Mouse (Mus musculus) intestine, postnatal 0 days (tissue): ENCODE data around the gene Zfyve27. TPM values are rescaled to one million over a fixed set of nuclear protein-coding genes. Genes with fewer than 3 reads are reported as not detected.

Experiments used
- ATAC-seq: fragments of 200-750 bp; cut with Nextera tagmentation; 2 replicates; pipeline ENCODE4 v1.8.0; 2017; ENCODE audit warnings: mild to moderate bottlenecking, moderate TSS enrichment, moderate library complexity
- H3K27ac ChIP-seq: fragments of 300-500 bp; sonication (generic); 2 replicates; pipeline ENCODE4 v1.5.1; 2014; ENCODE audit warnings: mild to moderate bottlenecking, low read depth, low read length, moderate library complexity
- H3K27me3 ChIP-seq: fragments of 300-500 bp; sonication (generic); replicated peaks from 2 replicates; pipeline ENCODE4 v1.6.1; 2014; ENCODE audit warnings: low read length, mixed read lengths; ENCODE audit not compliant: control insufficient read depth, insufficient read depth
- H3K36me3 ChIP-seq: fragments of 300-500 bp; sonication (generic); 2 replicates; pipeline ENCODE4 v1.6.1; 2014; ENCODE audit warnings: mild to moderate bottlenecking, moderate library complexity; ENCODE audit not compliant: control insufficient read depth, insufficient read depth
- H3K4me1 ChIP-seq: fragments of 300-500 bp; sonication (generic); replicated peaks from 2 replicates; pipeline ENCODE4 v1.6.1; 2014; ENCODE audit warnings: antibody characterized with exemption, low read length, mixed read lengths; ENCODE audit not compliant: control insufficient read depth, insufficient read depth
- H3K4me2 ChIP-seq: fragments of 300-500 bp; sonication (generic); replicated peaks from 2 replicates; pipeline ENCODE4 v1.6.1; 2014; ENCODE audit warnings: low read depth, mild to moderate bottlenecking, moderate library complexity
- H3K4me3 ChIP-seq: fragments of 300-500 bp; sonication (generic); 2 replicates; pipeline ENCODE4 v1.5.1; 2014; ENCODE audit warnings: low read depth, low read length
- H3K9ac ChIP-seq: fragments of 300-500 bp; sonication (generic); 2 replicates; pipeline ENCODE4 v1.6.1; 2014; ENCODE audit warnings: mild to moderate bottlenecking, low read depth, low read length
- H3K9me3 ChIP-seq: fragments of 300-500 bp; sonication (generic); 2 replicates; pipeline ENCODE4 v1.6.1; 2016; ENCODE audit warnings: mixed run types; ENCODE audit not compliant: control insufficient read depth
- CTCF ChIP-seq: sonication (generic); IDR thresholded peaks from 2 replicates; pipeline ENCODE4 v1.5.1; 2016; ENCODE audit warnings: low read depth, mild to moderate bottlenecking, control low read depth, antibody characterized with exemption, moderate library complexity
- WGBS: fragments of 180-500 bp; shearing (Covaris S2); extraction: QIAGEN DNeasy Blood & Tissue Kit; methylation state at CpG from one replicate; pipeline ENCODE4 v1.1.7; 2014; 5-methylcytosine and 5-hydroxymethylcytosine counted together
- polyA plus RNA-seq: library from polyadenylated mRNA; unstranded; fragments of >200 nt; fragmentation: Nextera tagmentation; extraction: Ambion mirVana; gene quantifications from 2 replicates; pipeline ENCODE4 v1.2.1, GENCODE M21; 2015

Zfyve27 gene
- polyA plus RNA-seq, 1 experiment from 2014 or later: 13.3 TPM

DNA sequence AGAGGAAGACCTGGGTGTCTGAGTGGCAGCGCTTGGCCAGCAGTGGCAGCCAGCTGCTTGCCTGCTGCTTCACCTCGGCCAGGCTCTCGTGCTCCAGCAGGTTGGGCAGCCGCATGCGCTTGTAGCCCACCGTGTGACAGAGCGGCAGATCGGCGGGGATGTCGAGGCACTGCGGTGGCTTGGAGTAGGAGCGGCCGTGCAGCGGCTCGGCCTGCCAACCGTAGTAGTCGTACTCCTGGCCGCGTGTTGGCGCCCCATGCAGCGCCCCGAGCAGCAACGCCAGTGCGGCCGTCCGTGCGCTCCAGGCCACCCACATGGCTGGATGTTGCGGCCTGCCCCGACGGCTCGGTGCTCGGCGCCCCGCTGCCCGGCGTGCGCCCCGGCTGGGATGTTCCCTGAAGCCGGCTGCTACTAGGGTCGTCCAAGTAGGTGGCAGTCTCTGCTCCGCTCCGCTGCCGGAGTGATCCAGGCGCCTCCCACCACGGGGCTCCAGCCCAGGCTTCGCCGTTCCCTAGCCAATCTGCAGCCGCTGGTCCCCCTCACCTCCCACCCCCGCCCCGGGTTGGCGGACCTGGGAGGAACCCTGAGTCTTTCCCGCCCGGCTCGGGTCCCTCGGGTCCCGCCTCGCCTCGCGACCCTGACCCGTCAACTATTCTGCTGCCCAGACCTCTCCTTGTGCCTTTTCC lies 38.1 kb downstream of the Zfyve27 start, which contains the start of gene Sfrp5:
Gene Sfrp5, minus strand, starts transcription at position 557 of the 686 bp plus-strand sequence.
- no peak within 1 kb of the TSS for H3K27ac ChIP-seq
- no peaks in the 10 kb centered on the region for H3K4me1 ChIP-seq
- peak within 1 kb of the TSS; percentile 17; the same call in 1 of the 2 replicates for H3K4me3 ChIP-seq
- H3K9me3 ChIP-seq: no peaks in the 10 kb centered on the region
- H3K4me2 ChIP-seq: peak within 1 kb of the TSS; percentile 44
- H3K27me3 ChIP-seq: peaks cover 40% of the 10 kb centered on the region
- WGBS: 1% methylated on average over 57 of the region's 60 CpGs
- no peak for TF ChIP-seq CTCF
- H3K36me3 ChIP-seq: no peaks in the 10 kb centered on the region
- no peak for ATAC-seq
- no peak within 1 kb of the TSS for H3K9ac ChIP-seq

- Histone ChIP-seq H3K4me2 (no peak overlapping the region), H3K27me3 (peaks cover 40% of the 10 kb centered on the region), H3K9me3 (no peaks in the 10 kb centered on the region), H3K4me3 (no peak overlapping the region), H3K9ac (no peak overlapping the region), H3K27ac (no peak overlapping the region), H3K4me1 (no peaks in the 10 kb centered on the region), H3K36me3 (no peaks in the 10 kb centered on the region)
- WGBS: 38% methylated on average over 8 of the region's 8 CpGs
- no peak for TF ChIP-seq CTCF
- no peak for ATAC-seq
These were observed 38.7 kb downstream of the Zfyve27 start for GRCm38 (mm10) chr19:42202467-42202866.

GRCm38 (mm10) chr19:42204306-42204705 lies 40.6 kb downstream of the Zfyve27 start:
- no peak for TF ChIP-seq CTCF
- WGBS: 74% methylated on average over 4 of the region's 4 CpGs
- Histone ChIP-seq H3K4me3 (no peak overlapping the region), H3K9ac (no peak overlapping the region), H3K36me3 (no peaks in the 10 kb centered on the region), H3K4me2 (no peak overlapping the region), H3K27me3 (peaks cover 32% of the 10 kb centered on the region), H3K27ac (no peak overlapping the region), H3K4me1 (no peaks in the 10 kb centered on the region), H3K9me3 (no peaks in the 10 kb centered on the region)
- ATAC-seq: no peak

GRCm38 (mm10) chr19:42205201-42205600 lies 41.5 kb downstream of the Zfyve27 start:
- TF ChIP-seq CTCF: no peak
- Histone ChIP-seq H3K27ac (no peak overlapping the region), H3K4me2 (no peak overlapping the region), H3K4me1 (no peaks in the 10 kb centered on the region), H3K9me3 (no peaks in the 10 kb centered on the region), H3K9ac (no peak overlapping the region), H3K27me3 (peaks cover 30% of the 10 kb centered on the region), H3K36me3 (no peaks in the 10 kb centered on the region), H3K4me3 (no peak overlapping the region)
- ATAC-seq: no peak
- WGBS: 78% methylated on average over 8 of the region's 8 CpGs

DNA sequence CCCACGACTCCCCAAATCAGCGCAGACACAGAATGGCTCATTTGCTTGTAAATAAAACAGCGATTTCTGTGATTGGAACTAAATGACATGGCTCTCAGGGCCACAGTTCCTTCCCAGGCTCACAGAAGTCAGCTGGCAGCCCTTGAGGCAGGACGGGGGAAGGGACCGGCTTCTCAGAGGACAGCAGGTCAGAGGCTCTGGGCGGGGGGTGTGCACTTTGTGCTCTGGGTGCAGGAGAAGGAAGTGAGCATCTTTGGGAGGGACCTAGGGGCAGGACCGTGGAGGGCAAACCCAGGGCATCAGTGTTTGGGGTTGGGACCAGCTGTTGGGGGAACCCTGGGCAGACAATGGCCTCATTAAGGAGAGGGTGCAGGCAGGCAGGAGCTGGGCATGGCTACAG lies 45.7 kb downstream of the Zfyve27 start:
- 46% methylated on average over 7 of the region's 7 CpGs for WGBS
- TF ChIP-seq CTCF: no peak
- ATAC-seq: 0 out of 2 replicates have a peak, but pooled peaks have one; percentile 33

DNA sequence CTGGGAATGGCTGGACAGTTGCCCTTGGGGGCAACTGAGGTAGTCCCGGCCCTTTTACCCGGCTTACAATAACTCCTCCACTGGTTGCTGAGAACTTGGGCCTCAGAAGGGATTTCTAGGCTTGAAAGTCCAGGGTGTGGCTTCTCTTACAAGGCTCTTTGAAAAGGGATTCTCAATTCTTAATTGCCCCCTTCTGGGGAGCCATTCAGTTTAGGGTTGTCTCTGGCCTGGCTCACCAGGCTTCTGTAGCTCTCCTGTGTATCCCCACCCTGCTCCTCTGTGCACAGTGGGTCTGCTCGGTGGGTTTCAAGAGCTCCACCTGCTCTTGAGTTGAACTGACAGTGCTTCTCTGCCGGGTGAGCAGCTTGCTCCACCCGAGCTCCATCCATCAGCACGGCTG lies 46.2 kb downstream of the Zfyve27 start:
- no peak overlapping the region for H3K9ac ChIP-seq
- no peaks in the 10 kb centered on the region for H3K27me3 ChIP-seq
- WGBS: 48% methylated on average over 6 of the region's 6 CpGs
- TF ChIP-seq CTCF: no peak
- no peaks in the 10 kb centered on the region for H3K4me1 ChIP-seq
- H3K4me3 ChIP-seq: no peak overlapping the region
- ATAC-seq: no peak
- no peaks in the 10 kb centered on the region for H3K9me3 ChIP-seq
- H3K4me2 ChIP-seq: no peak overlapping the region
- H3K27ac ChIP-seq: no peak overlapping the region
- H3K36me3 ChIP-seq: no peaks in the 10 kb centered on the region

More for the DNA sequence above, 45.7 kb downstream of the Zfyve27 start:
- Histone ChIP-seq H3K27ac (no peak overlapping the region), H3K9me3 (no peaks in the 10 kb centered on the region), H3K4me2 (no peak overlapping the region), H3K4me3 (no peak overlapping the region), H3K4me1 (no peaks in the 10 kb centered on the region), H3K9ac (no peak overlapping the region), H3K27me3 (no peaks in the 10 kb centered on the region), H3K36me3 (no peaks in the 10 kb centered on the region)
